Mouse (Mus musculus) forebrain, embryonic 10.5 days (tissue): ENCODE data around the gene Mtrr. TPM values are rescaled to one million over a fixed set of nuclear protein-coding genes. Genes with fewer than 3 reads are reported as not detected.

Experiments
- polyA plus RNA-seq: library from polyadenylated mRNA; unstranded; fragments of >200 nt; fragmentation: Nextera tagmentation; extraction: Ambion mirVana; gene quantifications from 2 replicates; pipeline ENCODE4 v1.2.1, GENCODE M21; 2016

Gene Mtrr
- polyA plus RNA-seq, 1 experiment from 2014 or later: 26.9 TPM

Other genes starting within 250 kb of the Mtrr start
- 54.5 and 55.3 TPM in 2 replicates for gene Fastkd3, start 85 bp upstream of the Mtrr start, polyA plus RNA-seq
- 0.65 and 0.83 TPM in 2 replicates for gene 1700001L19Rik, start 15.3 kb upstream of the Mtrr start, polyA plus RNA-seq